Mouse (Mus musculus) right cerebral cortex, postnatal 4 days (tissue): ENCODE measurements around the gene Rps16.
A peak's percentile ranks its signal among the peaks of the same experiment; 100 is the strongest.
"Not testable (repeated sequence)": the region's sequence is repeated elsewhere in the genome, so short reads cannot be mapped to it uniquely, and the experiment has no call there.

Experiments used
- DNase-seq: peaks from one replicate; pipeline ENCODE4 v3.0.0-alpha.2; 2022

The Rps16 gene

DNA sequence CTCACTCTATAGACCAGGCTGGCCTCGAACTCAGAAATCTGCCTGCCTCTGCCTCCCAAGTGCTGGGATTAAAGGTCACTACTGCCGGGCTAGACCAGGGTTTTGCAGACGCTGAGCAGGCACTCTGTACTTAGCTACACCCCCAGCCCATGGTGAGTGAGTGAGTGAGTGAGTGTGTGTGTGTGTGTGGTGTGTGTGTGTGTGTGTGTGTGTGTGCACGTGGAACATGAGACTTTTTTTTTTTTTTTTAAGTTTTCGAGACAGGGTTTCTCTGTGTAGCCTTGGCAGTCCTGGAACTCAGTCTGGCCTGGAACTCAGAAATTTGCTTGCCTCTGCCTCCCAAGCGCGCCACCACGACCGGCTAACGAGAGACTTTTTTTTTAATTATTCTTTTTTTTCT is 24.2 kb downstream of the Rps16 start:
- no peak for DNase-seq

DNA sequence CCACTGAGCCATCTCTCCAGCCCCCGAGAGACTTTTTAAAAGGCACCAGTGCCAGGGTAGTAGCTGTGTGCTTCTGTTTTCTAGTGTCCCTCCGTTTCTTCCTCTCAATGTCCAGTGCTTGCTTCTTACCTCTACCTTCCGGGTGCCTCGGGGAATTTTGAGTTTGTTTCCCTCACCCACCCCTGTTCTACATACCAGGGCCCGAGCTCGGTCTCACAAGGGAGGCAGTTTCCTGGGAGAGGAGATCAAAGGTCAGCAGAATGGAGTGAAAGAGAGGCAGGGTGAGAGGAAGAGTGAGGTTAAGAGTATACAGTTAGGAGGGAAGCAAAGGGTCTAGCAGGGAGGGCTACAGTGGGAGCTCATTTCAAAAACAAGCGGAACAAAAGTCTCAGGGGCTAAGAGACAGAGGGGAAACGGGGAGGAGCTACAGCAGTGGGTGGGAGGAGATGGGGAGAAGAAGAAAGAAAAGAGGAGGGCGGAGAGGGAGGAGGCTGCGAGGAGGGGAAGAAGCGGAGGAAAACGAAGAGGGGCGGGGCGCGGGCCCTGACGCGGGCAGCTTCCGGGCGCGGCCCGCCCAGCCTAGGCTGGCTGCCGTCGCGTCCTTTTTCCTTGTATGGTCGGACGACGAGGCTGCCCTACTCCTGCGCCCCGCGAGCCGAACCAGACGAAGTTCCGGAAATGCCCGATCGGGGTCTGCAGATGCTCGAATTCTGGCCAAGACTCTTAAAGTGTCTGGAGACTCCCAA is 24.9 kb downstream of the Rps16 start:
- DNase-seq: peak; percentile 72

DNA sequence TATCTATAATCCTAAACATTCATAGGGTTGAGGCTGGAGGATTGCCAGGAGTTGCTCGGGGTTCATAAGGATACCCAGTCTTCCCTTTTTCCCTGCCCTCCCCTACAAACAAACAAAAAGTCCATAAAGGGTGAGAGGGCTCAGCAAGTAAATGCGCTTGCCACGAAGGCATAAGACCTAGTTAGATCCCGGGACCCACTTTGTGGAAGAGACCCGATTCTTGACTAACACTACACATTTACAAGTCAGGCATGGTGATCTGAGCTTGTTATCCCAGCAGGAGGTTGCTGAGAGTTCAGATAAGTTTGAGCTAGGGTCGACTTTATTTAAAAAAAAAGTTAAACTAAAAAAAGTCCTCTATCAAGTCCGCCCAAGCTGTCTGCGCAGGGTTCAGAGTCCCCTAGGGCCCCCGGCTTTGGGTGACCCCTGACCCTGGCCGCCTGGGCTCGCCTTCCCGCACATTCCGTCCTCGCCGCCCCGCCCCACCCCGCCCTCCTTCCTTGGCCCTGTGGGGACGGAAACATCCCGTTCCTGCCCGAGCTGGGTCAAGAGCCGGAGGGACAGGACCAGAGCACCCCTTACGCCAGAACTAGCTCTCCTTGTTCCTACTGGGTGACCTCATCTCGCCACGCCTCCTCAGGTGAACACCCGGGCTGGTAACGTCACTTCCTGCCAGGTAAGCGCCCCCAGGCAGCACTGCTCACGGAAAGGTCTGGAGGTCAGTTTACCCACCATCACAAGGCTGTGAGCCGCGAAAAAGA is 25.7 kb downstream of the Rps16 start:
- no peak for DNase-seq

DNA sequence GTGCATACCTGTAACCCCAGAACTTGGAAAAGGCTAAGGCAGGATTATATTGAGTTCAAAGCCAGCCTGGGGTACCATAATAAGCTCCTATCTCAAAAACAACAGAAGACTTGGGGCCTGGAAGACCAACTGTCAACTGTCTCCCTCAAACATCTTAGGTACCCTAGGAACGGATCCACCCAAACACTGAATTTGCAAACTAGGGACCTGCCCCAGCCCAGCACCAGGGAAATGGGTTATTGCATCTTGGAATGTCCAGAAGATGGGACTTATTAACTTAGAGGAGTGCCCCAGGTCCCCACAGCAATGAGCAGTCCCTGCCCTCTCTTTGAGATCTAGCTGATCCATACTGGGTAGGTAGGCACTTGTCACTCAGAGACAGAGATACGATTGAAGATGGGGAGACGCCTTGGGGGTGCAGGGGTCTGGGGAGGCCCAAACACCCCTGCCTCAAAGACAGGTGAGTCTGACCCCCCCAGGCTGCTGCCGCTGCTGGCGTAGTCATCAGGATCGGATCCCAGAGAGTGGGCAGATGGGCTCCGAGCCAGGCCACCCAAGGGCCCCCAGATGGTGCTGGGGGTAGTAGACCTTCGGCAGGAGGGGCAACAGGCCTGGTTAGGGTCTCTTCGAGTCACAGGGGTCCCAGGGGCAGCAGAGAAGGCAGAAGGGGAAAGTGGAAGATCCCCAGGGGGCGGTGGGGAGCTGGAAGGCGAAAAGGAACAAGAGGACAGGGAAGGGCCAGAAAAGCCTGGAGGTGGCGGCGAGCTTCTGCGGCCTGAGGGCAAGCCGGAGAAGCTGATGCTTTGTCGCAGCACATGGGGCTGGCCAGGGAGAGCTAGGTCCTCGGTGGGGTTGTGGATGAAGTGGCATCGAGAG is 27.0 kb downstream of the Rps16 start:
- DNase-seq: no peak

DNA sequence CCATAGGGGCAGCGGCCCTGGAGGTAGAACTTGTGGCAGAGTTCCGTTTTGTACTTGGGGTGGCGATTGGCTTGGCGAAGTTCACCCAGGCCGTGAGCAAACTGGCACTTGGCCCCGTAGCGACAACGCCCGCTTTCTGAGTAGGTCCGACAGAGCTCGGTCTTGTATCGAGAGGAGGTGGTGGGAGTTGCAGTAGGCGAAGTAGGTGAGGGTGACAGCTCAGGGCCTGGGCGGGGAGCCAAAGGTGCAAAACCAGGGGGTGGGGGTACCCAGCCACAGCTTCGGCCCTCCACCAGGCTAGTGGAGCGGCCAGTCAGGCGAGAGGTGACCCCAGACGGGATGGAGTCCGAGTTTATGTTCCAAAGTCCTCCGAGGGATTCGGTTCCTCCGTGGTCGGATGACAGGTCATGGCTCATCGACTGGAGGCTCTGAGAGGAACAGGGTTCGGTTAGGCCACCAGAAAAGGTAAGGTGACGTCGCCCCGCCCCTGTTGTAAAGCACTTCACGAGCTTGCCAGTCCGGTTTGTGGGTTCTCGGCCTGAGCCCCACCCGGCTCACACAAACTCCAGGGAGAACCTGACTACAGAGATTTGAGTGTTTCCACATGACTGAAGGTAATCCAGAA is 27.7 kb downstream of the Rps16 start:
- DNase-seq: no peak

DNA sequence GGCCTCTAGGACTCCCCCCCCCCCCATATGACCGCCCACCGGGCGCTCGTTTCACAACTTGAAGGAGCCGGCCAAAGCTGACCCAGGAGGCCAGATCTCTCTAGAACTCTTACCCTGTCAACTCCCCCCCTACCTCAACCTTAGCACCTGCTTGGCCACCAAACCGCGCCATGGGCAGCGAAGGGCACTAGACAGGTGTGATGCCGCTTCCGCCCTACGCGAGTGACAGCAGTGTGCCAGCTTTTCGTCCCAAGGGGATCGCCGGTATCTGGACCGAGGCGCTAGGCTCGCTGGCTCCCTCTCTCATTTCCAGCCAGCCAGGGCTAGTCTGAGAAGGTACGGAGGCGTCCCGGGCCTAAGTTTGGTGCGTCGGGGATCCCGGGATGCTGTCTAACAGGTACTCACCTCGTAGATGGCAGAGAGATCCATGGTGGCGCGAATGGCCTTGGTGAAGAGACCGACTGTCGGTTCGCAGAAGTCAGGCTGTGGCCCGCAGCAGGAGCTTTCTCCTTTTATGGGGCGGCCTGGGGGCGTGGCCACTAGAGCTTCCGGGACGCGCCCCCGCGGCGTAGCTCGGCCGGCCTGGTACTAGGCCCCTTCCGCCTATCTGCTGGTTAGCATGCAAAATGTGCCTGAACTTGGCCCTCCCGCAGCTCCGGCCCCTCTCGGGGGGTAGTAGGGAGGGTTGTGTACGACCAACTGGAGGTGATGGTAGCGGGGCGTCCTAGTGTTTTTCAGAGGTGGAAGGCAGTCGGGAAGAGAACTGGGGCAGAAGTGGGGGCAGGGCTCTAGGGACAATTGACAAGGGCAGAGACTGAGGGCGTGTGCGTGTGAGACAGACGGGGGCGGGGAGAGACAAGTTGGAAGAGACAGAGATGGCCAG is 28.6 kb downstream of the Rps16 start:
- DNase-seq: peak; percentile 80

DNA sequence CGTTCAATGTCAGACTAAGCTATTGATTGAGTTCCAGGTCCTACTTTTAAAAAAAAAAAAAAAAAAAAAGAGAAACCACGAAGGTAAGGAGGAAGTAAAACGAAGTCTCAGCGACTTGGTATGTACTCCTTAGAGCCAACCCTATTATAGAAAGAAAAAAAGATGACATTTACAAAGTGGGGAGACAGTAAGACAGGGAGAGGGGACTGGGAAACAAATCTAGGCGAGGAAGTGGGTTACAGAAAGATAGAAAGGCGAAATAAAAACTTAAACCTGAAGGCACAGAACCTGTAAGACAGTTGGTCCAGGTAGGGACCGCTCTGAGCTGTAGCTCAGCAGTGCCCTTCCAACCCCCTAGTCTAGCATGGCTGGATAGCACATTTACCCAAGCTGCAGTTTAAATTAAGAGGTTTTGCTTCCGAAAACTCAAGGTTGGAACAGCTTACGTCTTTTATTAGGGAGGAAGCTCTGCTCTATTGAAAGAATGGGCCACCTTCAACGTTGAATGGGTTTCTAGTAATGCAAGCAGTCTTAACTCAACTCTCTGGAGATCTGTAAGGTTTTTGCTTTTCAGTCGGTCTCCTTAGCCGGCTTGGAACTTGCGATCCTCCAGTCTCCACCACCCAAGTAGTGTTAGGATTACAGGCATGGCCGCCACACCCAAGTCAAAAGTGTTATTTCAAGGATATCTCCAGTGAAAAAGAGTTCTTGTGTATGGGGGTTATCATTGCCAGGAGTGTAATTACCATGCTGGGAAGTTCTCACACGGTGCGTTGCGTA is 30.0 kb downstream of the Rps16 start, which contains the start of gene Zfp36:
Zfp36 (minus strand) TSS at position 17 of the 780 bp plus-strand sequence.
- no peak for DNase-seq

DNA sequence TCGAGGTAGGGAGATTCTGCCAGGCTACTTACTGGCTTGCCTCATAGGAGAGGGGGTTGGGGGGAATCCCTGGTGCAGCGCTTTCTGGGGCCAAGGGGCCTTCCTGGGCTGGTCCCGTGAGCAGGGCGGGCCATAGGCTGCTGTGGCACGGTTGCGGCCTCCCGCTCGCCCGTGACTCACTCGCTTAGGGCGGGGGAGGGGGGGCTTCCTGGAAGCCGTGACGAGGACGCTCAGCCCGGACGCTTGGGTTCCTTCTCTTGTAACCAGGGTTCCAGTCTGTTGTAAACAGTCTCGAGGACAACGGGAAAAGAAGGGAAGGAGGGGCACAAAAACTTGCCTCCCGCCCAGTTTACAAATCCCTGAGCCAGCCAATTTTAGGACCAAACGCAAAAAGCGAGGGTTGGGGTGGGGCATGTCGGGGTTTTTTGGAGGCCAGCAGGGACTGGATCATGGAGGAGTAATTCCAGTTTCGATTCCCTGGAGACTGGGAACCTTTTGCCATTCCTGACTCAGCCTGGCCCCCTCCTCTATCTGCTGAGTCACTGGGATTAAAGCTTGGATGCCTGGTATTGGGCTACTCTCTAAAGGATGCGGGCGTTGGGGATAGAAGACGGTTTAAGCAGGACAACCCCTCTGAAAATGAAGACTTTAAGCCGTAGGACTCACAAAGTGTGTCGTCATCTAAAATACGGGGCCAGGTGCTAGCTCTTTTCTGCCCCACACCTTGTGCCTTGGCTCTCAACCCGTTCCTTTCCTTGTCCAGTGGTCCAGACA is 30.8 kb downstream of the Rps16 start:
- DNase-seq: no peak

DNA sequence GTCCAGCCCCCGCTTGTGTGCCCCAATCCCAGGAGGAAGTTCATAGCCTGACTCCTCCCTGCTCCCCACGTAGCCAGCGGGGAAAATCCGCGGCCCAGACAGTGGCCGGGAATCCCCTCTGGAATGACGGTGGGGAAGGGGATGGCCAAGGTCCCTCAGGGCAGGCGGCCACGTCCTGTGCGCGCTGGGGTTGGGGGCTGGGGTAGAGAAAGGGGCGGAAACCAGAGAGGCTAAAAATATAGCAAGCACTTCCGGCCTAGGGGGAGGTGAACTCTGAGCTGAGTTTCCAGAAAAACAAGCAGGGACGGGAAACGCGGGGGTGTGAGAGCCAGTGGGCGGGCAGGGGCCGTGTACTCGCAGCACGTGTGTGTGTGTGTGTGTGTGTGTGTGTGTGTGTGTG is 31.5 kb downstream of the Rps16 start:
- no peak for DNase-seq

DNA sequence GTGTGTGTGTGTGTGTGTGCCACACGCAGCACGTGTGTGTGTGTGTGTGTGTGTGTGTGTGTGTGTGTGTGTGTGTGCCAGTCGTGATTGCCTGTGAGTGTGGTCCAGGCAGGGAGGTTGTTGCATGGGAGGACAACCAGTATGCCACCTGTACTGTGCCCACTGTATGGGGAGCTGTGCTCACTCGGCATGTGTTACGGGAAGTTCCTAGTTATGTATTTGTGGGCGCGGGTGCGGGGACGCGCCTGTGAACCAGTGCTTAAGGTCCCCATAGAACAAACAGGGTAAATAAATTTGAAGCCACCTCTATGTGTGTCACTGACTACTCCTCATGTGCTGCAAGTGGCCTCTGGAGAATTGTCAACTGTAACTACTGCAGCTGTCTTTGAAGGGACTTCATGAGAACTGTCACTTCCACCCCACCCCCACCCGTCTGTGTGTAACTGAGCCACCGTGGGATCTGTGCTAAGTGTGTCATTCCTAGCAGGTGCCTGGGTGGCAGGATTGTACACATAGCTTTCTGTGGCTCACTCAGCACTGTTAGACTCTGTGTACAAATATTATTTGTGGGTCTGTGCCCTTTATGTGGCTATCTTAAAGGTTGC is 32.0 kb downstream of the Rps16 start:
- no peak for DNase-seq

DNA sequence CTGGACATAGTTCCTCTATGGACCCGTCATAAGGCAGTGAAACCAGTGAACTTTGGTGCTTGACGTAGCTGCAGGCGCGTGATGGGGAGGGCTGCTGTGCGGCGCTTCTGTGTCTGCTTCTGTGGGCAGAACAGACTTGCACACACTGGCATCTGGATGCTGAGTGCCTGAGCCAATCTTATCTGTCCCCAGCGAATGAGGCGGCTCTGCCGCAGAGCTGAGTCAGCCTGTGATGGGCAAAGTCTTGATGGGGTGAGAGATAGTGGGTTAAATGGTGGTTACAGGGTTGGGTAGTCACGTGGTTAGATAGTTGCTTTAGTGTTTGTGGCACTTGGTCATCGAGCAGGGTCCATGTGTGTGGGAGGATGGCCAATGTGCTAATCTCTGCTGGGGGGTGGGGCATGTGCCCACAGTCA is 32.5 kb downstream of the Rps16 start:
- DNase-seq: no peak

DNA sequence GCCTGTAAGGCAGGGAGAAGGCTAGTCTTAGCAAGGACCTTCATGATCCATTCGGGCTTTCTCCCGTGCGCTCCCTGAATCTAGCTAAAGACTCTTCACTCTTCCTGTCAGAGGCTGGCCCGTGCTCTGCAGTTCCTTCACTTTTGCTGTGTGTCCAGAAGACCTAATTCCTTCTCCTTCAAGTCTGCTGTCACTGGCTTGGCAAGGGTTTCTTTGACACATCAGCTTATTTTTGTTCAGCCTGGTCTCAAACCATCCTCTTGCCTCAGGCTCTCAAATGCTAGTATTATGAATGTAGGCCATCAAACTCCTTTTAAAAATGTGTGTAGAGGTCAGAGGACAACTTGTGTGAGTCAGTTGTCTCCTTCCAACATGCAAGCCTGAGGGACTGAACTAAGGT is 33.2 kb downstream of the Rps16 start:
- no peak for DNase-seq

DNA sequence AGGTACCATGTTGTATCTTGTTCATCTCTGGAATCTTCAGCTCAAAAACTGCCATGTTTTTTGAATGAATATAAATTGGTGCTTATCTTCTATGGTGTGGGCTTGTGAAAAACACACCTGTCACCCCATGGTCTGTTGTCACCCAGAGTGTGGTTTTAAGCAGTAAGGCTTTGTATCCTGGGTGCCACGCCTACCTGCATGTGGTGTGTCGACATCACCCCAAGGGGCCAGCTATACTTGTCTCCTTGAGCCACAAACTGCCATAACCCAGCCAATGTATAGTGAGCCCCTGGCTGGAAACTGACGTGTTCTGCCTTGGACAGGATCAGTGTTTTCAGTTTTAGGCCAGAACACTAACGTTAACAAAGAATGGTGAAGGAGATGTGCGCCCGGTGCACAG is 33.7 kb downstream of the Rps16 start:
- DNase-seq: no peak

DNA sequence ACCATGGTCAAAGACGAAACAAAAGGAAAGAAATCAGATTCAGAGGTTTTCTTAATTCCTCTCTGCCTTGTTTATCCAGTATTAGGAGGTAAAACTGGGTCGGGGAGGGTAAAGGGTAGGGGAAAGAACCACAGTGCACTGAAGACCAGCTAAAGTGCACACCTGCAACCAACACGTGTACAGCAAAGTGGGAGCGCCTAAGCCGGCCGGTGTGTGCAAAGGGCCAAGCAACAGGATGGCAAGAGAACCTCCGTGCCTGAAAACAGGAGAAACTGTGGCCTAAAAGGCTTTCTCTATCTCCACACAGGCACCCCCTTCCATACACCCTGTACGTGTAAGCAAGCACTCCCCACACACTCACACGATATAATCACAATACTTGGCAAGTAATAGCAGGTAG is 34.7 kb downstream of the Rps16 start:
- DNase-seq: no peak

DNA sequence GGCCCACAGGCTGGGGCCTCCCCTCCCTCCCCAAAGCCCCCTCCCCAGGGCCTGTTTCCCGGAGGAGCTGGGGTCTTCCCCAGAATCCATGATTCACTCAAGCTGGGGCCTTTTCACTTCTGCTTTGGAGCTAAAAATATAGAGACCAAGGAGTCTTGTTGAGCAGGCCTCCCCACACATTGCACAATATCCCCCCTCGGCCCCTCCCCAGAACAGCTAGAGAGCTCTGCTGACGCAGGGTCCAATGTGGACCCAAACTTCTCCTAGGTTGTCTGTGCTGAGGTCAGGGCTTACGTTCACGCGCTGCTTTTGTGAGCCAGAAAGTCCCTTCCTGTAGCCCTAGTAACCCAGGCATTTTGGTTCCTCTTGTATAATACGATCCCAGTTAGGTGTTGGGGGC is 35.6 kb downstream of the Rps16 start:
- DNase-seq: no peak

DNA sequence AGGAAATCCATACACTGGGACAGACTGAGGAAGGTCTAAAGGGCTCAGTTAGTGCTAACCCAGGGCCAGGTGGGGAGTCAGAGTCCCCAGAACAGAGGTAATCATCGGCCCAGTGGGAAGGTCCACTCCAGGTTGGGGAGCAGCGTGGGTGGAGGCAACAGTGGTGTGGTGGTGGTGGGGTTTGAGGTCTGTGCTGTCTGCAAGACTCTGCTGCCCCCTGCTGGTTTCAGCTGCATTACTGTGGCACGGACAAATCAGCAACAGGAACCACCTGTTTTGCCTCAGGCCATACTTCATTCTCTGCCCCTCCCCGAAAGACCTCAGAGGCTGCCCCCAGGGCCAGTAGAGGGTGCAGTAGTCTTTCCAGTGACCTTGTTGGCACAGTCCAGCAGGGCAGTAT is 36.0 kb downstream of the Rps16 start:
- DNase-seq: peak; percentile 93

DNA sequence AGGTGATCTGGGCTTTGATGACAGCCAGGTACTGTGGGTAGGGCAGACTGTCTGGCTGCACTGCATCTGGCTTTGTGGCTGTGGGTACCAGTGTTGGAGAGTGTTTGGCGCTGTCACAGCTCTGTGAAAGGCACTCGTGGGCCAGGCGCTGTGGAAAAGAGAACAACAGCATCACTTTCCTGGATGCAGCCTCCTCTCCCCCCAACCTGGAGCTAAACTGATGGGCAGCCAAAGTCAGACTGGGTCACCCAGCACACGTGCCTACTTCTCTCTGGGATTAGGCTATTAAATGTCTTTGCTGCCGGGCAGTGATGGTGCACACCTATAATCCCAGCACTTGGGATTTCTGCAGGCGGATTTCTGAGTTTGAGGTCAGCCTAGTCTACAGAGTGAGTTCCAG is 36.4 kb downstream of the Rps16 start:
- not testable (repeated sequence) for DNase-seq

DNA sequence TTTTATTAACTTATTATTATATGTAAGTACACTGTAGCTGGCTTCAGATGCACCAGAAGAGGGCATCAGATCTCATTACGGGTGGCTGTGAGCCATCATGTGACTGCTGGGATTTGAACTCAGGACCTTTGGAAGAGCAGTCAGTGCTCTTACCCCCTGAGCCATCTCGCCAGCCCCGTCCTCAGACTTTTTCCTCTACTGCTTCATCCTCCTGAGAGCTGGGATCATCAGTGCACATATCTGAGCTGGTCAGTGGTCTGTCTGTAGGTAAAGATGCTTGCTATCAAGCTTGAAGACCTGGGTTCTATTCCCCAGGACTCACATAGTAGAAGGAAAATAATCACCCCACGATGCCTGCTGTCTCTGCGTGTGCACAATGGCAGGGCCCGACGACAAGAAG is 36.9 kb downstream of the Rps16 start:
- DNase-seq: not testable (repeated sequence)

DNA sequence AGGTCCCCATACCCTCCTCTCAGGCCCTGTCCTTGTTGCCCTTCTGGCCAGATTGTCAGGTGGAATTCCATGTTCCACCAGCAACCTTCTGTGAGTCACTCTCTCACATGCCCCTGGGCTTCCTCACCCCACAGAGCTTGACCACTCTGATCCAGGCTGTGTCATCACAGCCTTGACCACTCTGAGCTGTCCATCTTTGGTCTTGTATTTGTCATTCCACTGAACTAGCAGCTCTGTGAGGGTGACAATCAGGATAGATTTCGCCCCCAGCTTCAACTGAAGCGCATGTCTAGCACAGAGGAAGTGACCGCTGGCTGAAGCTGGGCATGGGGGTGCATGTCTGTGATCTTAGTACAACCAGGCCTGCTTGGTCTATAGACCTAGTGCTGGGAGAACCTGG is 39.9 kb downstream of the Rps16 start:
- DNase-seq: no peak
